Mouse (Mus musculus): ENCODE measurements around the gene Nlrx1.
"Not testable (repeated sequence)": the region's sequence is repeated elsewhere in the genome, so short reads cannot be mapped to it uniquely, and the experiment has no call there.

Gene Nlrx1

DNA sequence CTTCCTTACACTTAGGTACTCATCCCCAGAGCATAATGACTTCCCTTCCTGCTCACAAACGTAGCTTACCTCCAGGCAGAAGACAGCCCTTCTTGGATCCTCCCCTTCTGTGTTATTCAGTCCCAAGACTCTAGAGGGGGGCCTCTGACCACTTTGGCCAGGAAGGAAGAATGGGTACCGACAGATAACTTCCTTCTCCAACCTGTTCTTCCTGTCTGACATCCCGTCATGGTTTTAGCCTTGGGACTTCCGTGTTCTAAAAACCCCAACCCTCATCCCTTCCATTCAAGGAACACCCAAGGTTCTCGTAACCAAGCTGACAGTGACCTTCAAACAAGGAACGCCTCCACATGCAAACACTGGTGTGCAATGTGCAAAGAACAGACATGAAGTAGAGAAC, at the start of gene Nlrx1:
Gene Nlrx1, minus strand, starts transcription at position 168 of the 400 bp plus-strand sequence.
- peak; percentile 23 for DNase-seq (ENCODE audit: low read depth, low spot score)

DNA sequence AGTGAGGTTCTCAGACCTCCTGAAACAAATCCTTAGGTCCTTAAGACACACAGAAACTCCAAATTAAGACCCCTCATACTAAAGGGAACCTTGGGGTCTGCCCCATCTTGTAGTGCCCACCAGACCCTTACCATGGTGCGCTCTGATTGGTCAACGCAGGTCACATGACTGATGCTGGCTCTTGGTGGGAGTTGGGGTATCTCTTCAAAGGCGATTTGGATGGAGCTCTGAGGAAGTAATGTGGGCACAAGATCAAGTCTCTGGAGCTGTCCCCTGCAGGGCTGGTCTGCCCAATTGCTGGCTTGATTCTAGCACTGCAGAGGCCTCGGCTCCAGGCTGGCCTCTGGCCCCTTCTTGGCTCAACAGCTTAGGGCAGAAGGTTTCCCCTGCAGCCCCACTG, 49.1 kb upstream of the Nlrx1 start:
- no peak for DNase-seq (ENCODE audit: low read depth, low spot score)

DNA sequence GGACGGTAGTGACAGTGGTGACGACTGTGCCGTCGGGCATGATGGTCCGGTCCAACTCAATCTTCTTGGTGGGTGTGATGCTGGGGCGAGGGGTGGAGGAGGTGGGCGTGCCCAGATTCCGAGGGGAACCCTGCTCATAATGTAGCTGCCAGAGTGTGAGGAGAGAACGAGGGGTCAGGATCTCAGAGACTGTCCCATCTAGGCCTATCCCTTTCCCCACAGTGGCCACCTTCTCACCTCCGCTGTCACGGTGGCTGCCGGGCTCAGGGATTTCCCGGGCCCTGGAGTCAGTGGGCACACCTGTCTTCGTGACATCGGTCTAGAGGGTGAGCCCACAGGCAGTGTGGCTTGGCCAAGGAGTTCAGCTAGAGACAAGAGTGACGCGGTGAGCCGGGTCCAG, 46.5 kb upstream of the Nlrx1 start:
- DNase-seq (ENCODE audit: low read depth, low spot score), result no peak

DNA sequence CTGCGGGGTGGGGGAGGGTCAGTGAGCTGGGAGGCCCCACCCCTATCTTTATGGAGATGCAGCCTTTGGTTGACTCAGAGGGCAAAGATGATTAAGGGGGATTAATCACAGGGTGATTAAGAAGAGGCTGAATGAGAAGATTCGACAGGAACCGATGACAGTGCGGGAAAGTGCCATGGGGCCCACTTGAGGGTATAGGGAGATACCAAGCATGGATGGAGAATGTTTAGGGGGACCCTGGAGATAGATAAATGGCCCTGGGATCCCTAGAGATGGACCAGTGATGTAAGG, 45.8 kb upstream of the Nlrx1 start:
- no peak for DNase-seq (ENCODE audit: low read depth, low spot score)

DNA sequence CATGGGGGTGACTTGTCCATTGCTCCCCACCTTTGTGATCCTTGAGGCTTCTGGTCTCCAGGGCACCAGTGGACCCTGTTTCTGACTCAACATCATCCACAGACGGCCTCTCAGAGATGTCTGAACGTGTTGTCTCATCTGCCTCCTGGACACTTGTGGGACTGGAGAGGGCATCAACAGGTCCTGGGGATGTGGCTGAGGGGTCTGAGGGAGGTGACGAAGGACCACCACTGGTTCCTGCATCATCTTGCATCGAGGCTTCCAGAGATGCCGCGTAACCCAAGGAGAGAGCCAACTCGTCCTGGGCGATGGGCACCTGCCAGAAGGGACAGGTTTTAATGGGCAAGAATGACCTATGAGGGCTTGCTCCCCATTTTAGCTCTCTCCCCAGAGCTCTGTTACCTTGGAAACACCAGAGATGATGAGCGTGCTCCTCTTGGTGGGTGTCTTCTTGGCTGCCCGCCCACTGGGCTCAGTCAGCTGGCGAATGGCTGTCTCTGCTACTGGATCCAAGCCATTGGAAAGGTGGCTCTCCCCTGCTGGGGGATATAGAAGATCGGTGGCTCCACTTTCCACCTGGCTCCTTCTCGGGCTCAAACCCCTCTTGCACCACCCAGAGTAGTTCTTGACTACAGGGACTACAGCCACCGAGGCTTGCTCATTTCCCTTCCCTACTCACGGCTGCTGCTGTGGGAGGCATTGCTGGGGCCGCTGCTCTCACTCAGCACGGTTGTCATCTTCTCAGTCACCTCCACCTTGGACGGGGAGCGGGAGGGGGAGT, 45.3 kb upstream of the Nlrx1 start:
- peak; percentile 91 for DNase-seq (ENCODE audit: low read depth, low spot score)

DNA sequence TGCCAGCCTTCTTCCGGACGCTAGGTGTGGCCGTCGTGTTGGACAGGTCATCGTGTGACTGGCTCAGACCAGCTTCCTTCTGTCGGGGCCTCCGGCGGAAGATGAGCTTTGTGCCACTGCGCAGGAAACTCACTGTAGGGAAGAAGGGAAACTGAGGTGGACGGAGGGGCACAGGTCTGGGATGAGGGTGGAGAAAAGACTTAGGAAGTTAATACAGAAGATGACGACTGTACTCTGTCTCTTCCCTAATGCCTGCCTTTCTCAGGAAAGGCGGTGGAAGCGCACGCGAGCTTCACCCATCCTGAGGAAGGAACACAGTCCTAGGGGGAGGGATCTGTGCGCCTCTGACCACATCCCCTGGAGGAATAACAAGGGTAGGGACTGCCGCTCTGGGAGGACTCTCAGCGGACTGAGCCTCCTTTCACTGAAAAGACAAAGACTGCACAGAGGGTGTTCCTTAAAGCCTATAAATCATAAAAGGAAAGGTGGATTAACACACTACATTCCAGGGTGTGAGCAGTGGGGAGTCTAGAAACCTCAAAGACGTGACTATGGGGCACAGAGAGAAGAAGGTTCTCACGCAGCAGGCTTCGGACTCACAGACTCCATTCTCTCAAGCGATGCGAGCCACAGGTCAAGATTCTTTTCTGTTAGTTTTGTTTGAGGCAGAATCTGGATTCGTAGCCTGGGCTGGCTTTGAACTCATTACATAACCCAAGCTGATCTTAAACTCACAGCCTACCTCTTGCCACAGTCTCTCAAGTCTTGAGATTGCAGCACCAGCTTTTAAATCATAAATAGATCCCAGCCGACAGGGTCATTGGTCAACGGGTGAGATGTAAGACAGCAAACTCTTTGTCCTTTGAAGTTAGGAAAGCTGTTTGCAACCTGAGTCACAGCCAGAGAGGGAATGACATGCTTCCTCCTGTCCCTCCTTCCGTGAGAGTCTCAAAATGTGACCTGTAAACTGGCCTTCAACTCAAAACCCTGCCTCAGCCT, 43.0 kb upstream of the Nlrx1 start:
- DNase-seq (ENCODE audit: low read depth, low spot score), result no peak

DNA sequence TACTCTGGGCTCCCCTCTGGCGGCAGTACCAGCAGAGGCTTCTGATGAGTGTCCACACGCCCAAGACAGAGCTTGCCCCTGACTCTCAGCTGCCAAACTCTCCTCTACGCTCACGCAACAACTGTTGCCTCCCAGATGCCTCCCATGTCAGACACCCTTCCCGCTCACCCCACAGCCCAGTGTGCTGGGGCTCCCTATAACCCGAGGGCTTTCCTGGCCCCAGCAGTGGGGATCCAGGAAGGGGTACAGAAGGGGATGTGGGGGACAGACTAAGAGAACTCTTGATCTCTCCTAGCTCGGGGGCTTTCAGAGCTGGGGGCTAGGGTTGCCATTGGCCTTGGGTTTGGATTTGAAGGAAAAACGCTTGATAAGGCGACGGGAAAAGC, 42.3 kb upstream of the Nlrx1 start:
- no peak for DNase-seq (ENCODE audit: low read depth, low spot score)

DNA sequence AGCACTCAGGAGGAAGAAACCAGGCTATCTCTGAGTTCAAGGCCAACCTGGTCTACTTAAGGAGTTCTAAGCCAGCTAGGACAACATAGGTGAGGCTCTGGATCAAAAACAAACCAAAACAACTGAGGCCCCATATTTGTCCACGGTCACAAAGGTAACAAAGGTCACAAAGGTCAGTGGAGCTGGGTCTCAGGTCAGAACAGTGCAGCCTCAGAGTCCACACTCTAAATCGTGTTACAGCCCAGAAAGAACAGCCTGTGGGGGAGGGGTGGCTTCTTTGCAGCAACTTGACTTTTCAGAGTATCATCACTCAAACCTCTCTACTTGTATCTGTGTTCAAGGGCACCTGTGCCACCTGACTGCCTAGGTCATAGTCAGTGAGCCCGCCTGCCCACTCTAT, 41.4 kb upstream of the Nlrx1 start:
- DNase-seq (ENCODE audit: low read depth, low spot score), result no peak

DNA sequence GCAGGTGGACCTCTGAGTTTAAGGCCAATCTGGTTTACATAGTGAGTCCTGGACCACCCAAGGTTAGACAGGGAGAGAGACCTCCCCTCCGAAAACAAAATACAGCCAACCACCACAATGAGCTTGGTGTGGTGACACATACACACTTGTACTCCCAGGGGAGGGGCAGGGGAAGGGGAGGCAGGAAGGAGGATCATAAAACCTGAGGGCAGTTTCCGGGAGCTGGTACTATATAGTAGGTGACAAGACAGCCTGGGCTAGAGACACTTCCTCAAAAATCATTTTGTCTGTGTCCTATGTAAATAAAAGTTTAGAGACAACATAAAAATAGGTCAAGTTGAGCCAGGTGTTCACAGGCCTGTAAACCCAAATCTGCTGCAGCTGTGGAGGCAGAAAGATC, 38.8 kb upstream of the Nlrx1 start:
- DNase-seq (ENCODE audit: low read depth, low spot score), result no peak

DNA sequence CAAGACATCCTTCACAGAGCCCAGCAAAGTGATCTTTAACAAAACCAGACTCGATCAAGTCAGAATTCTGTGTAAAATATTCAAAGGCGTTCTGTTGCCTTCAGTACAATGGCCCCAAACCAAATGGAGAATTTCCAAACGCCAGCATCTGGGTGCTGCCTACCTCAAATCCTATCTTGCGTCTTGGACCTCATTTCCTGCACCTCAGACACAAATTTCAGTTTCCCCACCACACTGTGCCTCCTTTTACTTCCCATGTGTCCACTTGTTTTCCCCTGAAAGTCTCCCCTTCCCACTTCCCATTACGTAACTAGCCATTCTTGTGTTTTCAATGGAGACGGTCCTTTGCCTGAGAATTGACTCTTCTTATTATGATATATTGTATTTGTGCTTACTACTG, 38.1 kb upstream of the Nlrx1 start:
- DNase-seq (ENCODE audit: low read depth, low spot score), result no peak

DNA sequence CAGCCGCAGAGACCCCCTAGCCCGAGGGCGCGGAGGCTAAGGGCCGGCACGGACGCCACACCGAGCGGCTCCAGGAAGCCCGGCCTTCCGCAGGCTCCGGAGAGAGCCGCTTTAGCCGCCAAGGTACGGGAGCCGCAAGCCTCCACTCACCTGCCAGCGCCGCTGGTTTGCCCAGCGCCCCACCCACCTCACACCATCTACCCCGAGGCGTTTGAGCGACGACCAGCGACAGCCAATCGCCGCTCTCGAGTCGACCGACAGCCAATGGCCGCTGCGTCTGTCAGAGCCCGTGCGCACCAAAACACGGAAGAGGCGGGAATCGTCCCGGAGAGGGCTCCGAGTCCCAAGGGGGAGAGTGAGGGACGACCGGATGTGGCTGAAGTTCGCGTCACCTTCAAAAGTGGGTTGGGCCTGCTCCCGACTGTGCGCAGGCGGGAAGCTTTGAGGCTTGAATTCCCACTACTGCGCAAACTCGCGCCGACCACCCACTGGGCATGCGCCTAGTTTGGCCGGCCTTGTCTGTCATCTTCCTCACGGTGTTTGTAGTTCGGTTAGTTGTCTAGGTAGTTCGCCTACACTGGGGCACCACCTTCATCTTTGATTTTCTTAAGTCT, 37.2 kb upstream of the Nlrx1 start, which contains the start of gene Hinfp:
Gene Hinfp, minus strand, starts transcription at position 206 of the 614 bp plus-strand sequence.
- peak; percentile 100 for DNase-seq (ENCODE audit: low read depth, low spot score)

DNA sequence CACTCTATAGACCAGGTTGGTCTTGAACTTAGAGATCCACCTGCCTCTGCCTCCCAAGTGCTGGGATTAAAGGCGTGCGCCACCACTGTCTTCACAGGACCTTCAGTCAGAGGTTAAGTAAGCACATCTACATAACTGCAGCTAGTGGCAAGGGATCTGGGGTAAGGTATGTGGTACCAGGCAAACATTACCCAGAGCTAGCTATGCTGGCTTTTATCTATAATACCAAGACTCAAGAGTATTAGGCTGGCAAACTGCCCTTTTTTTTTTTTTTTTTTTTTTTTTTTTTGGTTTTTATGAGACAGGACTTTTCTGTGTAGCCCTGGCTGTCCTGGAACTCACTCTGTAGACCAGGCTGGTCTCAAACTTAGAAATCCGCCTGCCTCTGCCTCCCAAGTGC, 31.6 kb upstream of the Nlrx1 start:
- DNase-seq (ENCODE audit: low read depth, low spot score), result not testable (repeated sequence)

DNA sequence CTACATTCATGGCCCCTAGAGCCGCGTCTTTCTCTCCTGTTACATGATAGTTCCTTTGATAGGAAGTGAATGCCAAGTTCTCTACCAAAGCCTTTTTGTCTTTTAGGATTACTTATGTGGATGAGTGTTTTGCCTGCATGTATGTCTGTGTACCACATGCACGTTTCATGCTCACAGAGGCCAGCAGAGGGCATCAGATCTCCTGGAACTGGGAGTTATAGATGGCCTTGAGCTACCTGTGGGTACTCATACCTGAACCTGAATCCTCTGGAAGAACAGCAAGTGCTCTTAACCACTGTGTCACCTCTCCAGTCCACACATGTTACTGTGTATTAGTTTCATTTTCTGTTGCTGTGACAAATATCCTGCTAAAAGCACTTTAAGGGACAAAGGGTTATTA, 24.1 kb upstream of the Nlrx1 start:
- peak; percentile 80 for DNase-seq (ENCODE audit: low read depth, low spot score)

DNA sequence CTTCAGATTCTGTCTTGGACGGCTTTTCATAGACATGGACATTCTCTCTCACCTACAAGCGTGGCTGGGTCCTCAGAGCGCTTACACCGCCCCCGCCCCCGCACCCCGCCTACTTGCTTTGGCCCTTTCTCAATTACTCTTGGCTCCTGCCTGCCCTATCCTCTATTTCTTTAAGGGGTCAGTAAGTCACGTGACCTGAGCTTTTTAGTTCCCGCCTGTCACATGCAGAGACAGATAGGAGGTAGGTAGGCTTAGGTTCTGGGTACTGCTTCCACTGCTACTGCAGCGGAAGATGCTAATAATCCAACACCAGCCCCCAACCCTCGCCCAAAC, 20.5 kb upstream of the Nlrx1 start:
- peak; percentile 49 for DNase-seq (ENCODE audit: low read depth, low spot score)

DNA sequence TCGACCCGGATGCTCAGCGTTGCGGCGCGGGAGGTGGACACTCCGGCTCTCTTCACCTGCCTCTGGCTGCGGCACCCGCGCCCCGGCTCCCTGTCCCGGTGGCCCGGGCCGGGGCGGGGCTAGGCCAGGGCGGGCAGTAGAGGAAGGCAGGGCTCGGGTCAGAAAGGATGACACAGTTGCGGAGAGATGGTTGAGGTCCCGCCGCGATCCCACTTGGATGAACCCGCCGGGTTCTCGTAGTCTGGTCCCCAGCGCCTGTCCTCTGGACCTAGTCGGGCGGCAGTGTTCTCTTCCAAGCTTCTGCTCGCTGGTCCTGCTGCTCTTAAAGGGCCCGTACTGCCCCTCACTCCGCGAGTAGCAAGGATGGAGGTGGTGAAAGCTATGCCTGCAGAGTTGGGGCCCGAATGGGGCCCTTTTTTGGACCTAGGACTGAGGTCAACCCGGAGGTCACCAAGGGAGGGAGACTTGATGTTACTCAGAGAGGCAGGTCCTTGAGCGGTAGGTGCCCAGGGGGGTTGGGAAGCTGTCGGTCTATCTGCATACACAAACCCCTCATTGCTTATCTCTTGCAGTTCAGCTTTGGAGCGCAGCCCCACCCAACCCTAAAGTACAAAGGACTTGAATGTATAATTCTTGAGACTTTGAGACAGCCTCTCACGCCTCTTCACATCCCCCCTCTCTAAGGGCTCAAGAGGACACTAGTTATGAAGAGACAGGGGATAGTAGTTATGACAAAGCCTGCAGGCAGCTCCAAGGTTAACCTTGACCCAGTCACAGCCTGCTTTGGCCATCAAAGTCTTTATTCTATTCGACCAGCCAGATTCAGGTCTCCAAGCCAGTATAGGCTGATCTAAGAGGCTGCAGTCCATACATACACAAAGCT, 19.9 kb upstream of the Nlrx1 start, which contains the start of gene Abcg4:
Gene Abcg4, minus strand, starts transcription at position 540 of the 883 bp plus-strand sequence.
- DNase-seq (ENCODE audit: low read depth, low spot score), result peak; percentile 77

DNA sequence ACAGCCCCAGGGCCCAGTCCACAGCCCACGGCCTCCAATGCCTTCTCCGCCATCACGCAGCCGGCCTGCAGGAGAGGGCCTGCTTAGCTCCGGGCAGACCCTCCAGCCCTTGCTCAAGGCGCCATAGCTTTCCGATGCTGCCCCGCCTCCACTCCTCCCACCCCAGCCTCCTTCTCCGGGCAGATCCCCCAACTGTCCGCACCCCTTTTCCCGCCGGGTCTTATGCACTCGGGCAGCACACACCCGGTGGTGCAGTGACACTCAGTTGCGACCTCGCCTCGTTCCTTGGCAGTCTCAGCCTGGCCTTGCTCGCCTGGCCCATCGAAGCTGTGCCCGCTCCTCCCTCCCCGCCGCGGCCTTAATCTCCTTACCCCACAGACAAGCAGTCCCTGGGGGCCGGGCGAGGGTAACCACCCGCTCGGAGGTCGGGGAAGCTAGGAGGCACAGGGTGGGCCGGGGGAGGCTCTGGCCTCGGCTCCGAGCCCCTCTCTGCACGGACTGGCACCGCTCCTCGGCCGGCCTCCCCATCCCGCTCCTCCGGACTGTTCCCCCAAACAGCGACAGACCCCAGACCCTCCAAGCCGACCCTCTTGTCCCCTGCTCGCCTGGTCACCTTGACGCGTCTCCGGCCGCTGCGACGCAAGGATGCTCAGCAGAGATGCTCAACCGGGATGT, 19.1 kb upstream of the Nlrx1 start:
- peak; percentile 62 for DNase-seq (ENCODE audit: low read depth, low spot score)

DNA sequence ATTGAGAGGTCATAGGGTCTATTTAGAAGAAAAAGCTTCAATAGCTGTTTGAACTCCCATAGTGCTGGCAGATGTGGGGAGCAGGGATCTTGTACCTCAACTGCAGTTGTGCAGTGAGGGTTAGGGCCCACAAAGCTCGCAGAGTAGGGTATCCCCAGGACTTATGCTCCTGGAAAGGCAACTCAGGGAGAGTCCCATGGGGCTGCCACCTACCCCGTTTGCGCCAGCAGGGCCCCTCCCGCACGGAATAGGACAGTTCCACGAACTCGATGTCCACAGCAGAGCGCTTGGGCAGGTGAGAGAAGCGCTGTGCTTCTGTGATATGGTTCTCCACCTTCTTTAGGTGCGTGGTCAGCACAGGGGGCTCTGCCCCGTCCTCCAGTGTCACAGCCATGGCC, 18.6 kb upstream of the Nlrx1 start:
- DNase-seq (ENCODE audit: low read depth, low spot score), result no peak

DNA sequence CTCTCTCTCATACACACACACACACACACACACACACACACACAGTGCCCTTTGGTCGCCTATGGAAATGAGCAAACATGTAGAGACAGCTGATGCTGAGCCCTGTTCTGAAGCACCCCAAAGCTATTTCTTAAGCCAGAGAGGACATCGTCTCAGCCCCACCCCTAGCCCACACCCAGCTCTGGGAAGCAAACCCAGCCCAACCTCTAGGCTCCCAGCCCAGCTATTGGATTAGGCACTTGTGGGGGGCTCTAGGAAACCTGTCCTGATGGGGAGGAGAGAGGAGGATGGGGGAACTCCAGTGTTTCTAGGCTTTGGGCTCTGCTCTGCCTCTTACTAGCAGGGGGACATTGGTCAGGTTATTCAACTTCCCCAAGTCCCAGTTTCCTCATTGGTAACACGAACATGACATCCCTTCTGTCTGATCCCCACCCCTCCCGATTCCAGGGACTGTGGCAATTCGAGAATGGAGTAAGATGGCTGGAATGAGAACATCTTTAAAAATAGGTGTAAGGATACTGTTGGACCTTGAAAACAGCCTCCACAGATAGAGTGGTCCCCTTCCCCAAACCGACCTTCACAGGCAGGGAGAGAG, 18.0 kb upstream of the Nlrx1 start:
- no peak for DNase-seq (ENCODE audit: low read depth, low spot score)

DNA sequence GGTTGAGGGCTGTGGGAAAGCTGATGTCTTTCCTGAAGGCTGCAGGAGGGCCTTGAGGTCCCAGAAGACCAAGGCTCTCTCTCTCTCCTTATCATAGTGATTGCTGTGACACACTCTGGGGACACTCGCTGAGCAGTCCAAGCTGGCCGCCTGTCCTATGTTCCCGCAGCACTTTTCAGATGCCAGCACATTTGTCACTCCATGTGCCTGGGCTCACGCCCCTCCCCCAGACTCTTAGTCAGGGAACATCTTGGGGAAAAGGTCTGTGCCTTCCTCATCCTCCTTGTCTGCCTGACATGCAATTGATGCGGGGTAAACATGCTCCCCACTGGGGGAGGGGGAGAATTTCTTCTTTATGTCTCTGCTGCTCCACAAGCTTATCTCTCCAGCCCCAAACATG, 14.8 kb upstream of the Nlrx1 start:
- DNase-seq (ENCODE audit: low read depth, low spot score), result no peak

DNA sequence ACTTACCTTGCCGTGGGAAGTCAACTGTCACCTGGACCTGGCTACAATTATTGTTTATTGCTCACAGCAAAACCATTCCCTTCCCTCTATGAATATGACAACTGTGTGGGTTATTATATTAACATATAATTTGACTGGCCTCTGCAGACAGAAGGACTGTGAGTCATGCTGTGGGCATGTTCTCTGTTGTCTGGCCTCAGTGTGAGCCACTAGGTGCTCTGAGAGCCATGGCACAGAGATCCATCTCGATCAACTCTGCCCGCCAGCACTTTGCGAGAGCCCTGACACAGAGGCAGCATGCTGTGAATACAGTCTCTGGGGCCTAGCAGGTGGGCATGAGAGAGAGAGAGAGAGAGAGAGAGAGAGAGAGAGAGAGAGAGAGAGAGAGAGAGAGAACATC, 1.6 kb upstream of the Nlrx1 start:
- DNase-seq (ENCODE audit: low read depth, low spot score), result no peak

All from brain, adult 2 months (tissue).